In genomic region chr6:124998066-124998465, GRCm38 (mm10) we compare ENCODE assay signal across 10 mouse cellular contexts. TPM values are rescaled to one million over a fixed set of nuclear protein-coding genes. Genes with fewer than 3 reads are reported as not detected.
DNase-seq lines count a peak whose midpoint lies in the region; ATAC-seq lines count a peak whose summit lies in the region.
"Had no signal": no experiment of that assay in that cellular context is flagged by ENCODE, and none has a peak within 500 bp of the region (broad histone marks: within the 10 kb centered on the region; RNA-seq: fewer than 3 reads in every experiment).

No protein-coding gene starts in this region.

- H3K27me3 ChIP-seq in heart, embryonic 12.5 days (replicated peaks): peaks cover 97% of the 10 kb centered on the region
- H3K27me3 ChIP-seq in midbrain, embryonic 12.5 days: peaks cover 100% of the 10 kb centered on the region

- H3K4me2 ChIP-seq in heart, embryonic 12.5 days: no peak overlapping the region; the same call in 1 of the 2 replicates
- H3K4me2 ChIP-seq in midbrain, embryonic 12.5 days (replicated peaks): peak overlapping the region; percentile 99

- DNase-seq in heart, adult 18-20 months: peak; percentile 11 to 25
- peak; percentile 44 for DNase-seq in ES-CJ7 (ENCODE audit: low read depth, low spot score)
- DNase-seq in frontal cortex, adult 2 months (ENCODE audit: extremely low spot score in 1 of 2, low spot score in 1 of 2): peak; percentile 64 to 80
- DNase-seq in thymus, postnatal 0 days (ENCODE audit: low spot score): no peak
- DNase-seq in urinary bladder, postnatal 4 days (ENCODE audit: low spot score in 2 of 2): no peak
- no peak for DNase-seq in cerebellum, adult 11-12 months
- DNase-seq: liver had no signal

- no peaks in the 10 kb centered on the region for H3K36me3 ChIP-seq in heart, embryonic 12.5 days
- no peaks in the 10 kb centered on the region for H3K36me3 ChIP-seq in midbrain, embryonic 12.5 days

- 7% methylated on average over 8 of the region's 8 CpGs for WGBS in heart, embryonic 12.5 days
- 6% methylated on average over 8 of the region's 8 CpGs for WGBS in midbrain, embryonic 12.5 days

- H3K9me3 ChIP-seq in heart, embryonic 12.5 days (replicated peaks): no peaks in the 10 kb centered on the region
- H3K9me3 ChIP-seq in midbrain, embryonic 12.5 days: no peaks in the 10 kb centered on the region

- no peak for ATAC-seq in heart, embryonic 12.5 days (ENCODE audit: insufficient number of reproducible peaks, low FRiP score)
- no peak for ATAC-seq in midbrain, embryonic 12.5 days (ENCODE audit: low FRiP score, low read depth)

- H3K4me3 ChIP-seq in heart, embryonic 12.5 days: no peak overlapping the region
- peak overlapping the region; percentile 70; the same call in 1 of the 2 replicates for H3K4me3 ChIP-seq in midbrain, embryonic 12.5 days
- H3K4me3 ChIP-seq: erythroblast, embryonic 14.5 days had no signal

- H3K27ac ChIP-seq in heart, embryonic 12.5 days (ENCODE audit: poor library complexity, severe bottlenecking): no peak overlapping the region
- no peak overlapping the region for H3K27ac ChIP-seq in midbrain, embryonic 12.5 days (replicated peaks)

- H3K9ac ChIP-seq in heart, embryonic 12.5 days: no peak overlapping the region
- H3K9ac ChIP-seq in midbrain, embryonic 12.5 days (replicated peaks): no peak overlapping the region; the same call in 1 of the 2 replicates

- peaks cover 25% of the 10 kb centered on the region for H3K4me1 ChIP-seq in heart, embryonic 12.5 days (replicated peaks)
- H3K4me1 ChIP-seq in midbrain, embryonic 12.5 days: peaks cover 19% of the 10 kb centered on the region

RNA-seq across cellular contexts. Expression of gene Pianp, which starts 1.6 kb away (rescaled TPM):
- total RNA-seq in heart, adult 18-20 months (2021): under 1 TPM; 0.62 to 0.80 TPM
- 0.39 and 0.45 TPM in 2 replicates for polyA plus RNA-seq in heart, embryonic 12.5 days (2016; fragmentation: Nextera tagmentation; extraction: Ambion mirVana)
- polyA plus RNA-seq in frontal cortex, adult 2 months (2012; rRNA removed): 181 and 198 TPM in 2 replicates
- 6.7 and 7.7 TPM in 2 replicates for polyA plus RNA-seq in midbrain, embryonic 12.5 days (2016; fragmentation: Nextera tagmentation; extraction: Ambion mirVana)
- polyA plus RNA-seq in thymus, postnatal 0 days (2015; fragmentation: Nextera tagmentation; extraction: Ambion mirVana): 0.50 and 0.55 TPM in 2 replicates
- polyA plus RNA-seq: erythroblast, embryonic 14.5 days had no signal

RNA-seq across cellular contexts. Expression of gene Zfp384, which starts 10.9 kb away (rescaled TPM):
- total RNA-seq in heart, adult 18-20 months (2021): 10 to 100 TPM; 20.5 to 20.6 TPM
- 12.2 and 13.6 TPM in 2 replicates for polyA plus RNA-seq in heart, embryonic 12.5 days (2016; fragmentation: Nextera tagmentation; extraction: Ambion mirVana)
- 49.5 and 54.7 TPM in 2 replicates for polyA plus RNA-seq in frontal cortex, adult 2 months (2012; rRNA removed)
- 18.0 and 20.6 TPM in 2 replicates for polyA plus RNA-seq in midbrain, embryonic 12.5 days (2016; fragmentation: Nextera tagmentation; extraction: Ambion mirVana)
- polyA plus RNA-seq in thymus, postnatal 0 days (2015; fragmentation: Nextera tagmentation; extraction: Ambion mirVana): 8.8 and 9.5 TPM in 2 replicates

RNA-seq across cellular contexts. Expression of gene Cops7a, which starts 32.7 kb away (rescaled TPM):
- total RNA-seq in heart, adult 18-20 months (2021): 100 to 1,000 TPM in 1 of 2 experiments, 10 to 100 TPM in 1; 94.3 to 102 TPM
- 148 and 149 TPM in 2 replicates for polyA plus RNA-seq in heart, embryonic 12.5 days (2016; fragmentation: Nextera tagmentation; extraction: Ambion mirVana)
- polyA plus RNA-seq in frontal cortex, adult 2 months (2012; rRNA removed): 261 and 265 TPM in 2 replicates
- 100 and 105 TPM in 2 replicates for polyA plus RNA-seq in midbrain, embryonic 12.5 days (2016; fragmentation: Nextera tagmentation; extraction: Ambion mirVana)
- 86.0 and 95.5 TPM in 2 replicates for polyA plus RNA-seq in thymus, postnatal 0 days (2015; fragmentation: Nextera tagmentation; extraction: Ambion mirVana)

RNA-seq across cellular contexts. Expression of gene Ing4, which starts 41.5 kb away (rescaled TPM):
- total RNA-seq in heart, adult 18-20 months (2021): 10 to 100 TPM; 22.4 to 26.6 TPM
- polyA plus RNA-seq in heart, embryonic 12.5 days (2016; fragmentation: Nextera tagmentation; extraction: Ambion mirVana): 76.7 and 81.8 TPM in 2 replicates
- polyA plus RNA-seq in frontal cortex, adult 2 months (2012; rRNA removed): 70.8 and 74.9 TPM in 2 replicates
- 163 and 171 TPM in 2 replicates for polyA plus RNA-seq in midbrain, embryonic 12.5 days (2016; fragmentation: Nextera tagmentation; extraction: Ambion mirVana)
- 113 and 118 TPM in 2 replicates for polyA plus RNA-seq in thymus, postnatal 0 days (2015; fragmentation: Nextera tagmentation; extraction: Ambion mirVana)

RNA-seq across cellular contexts. Expression of gene Acrbp, which starts 51.4 kb away (rescaled TPM):
- total RNA-seq in heart, adult 18-20 months (2021): 1 to 10 TPM in 1 of 2 experiments, under 1 TPM in 1; 0.99 to 2.7 TPM
- polyA plus RNA-seq in heart, embryonic 12.5 days (2016; fragmentation: Nextera tagmentation; extraction: Ambion mirVana): 5.1 and 6.9 TPM in 2 replicates
- 23.0 and 23.9 TPM in 2 replicates for polyA plus RNA-seq in frontal cortex, adult 2 months (2012; rRNA removed)
- 18.0 and 18.9 TPM in 2 replicates for polyA plus RNA-seq in midbrain, embryonic 12.5 days (2016; fragmentation: Nextera tagmentation; extraction: Ambion mirVana)
- polyA plus RNA-seq in thymus, postnatal 0 days (2015; fragmentation: Nextera tagmentation; extraction: Ambion mirVana): 9.2 and 10.2 TPM in 2 replicates

Comparison
In these comparisons a context has a peak if more than half of its experiments do, and no peak if none do; other contexts are left out.
1. DNase-seq: peak in heart, adult 18-20 months (2 of 2), ES-CJ7 (single experiment) and frontal cortex, adult 2 months (2 of 2); none in thymus, postnatal 0 days (single experiment), urinary bladder, postnatal 4 days (0 of 2) and cerebellum, adult 11-12 months (single experiment).
2. RNA of gene Pianp, which starts 1.6 kb away (polyA plus RNA-seq): 181 to 198 TPM in frontal cortex, adult 2 months; 6.7 to 7.7 TPM in midbrain, embryonic 12.5 days, 0.50 to 0.55 TPM in thymus, postnatal 0 days and 0.39 to 0.45 TPM in heart, embryonic 12.5 days; every median in the first group is over 10 times any median in the second.